Mouse (Mus musculus): ENCODE data around the gene Aip. TPM values are rescaled to one million over a fixed set of nuclear protein-coding genes. Genes with fewer than 3 reads are reported as not detected.

Gene Aip
- polyA plus RNA-seq, 1 experiment from 2014 or later = 35.8 TPM

GRCm38 (mm10) chr19:4088146-4088545 lies 37.5 kb downstream of the Aip start:
- Histone ChIP-seq H3K36me3 (replicated peaks) (no peaks in the 10 kb centered on the region), H3K9ac (no peak overlapping the region), H3K27ac (replicated peaks) (no peak overlapping the region), H3K4me1 (replicated peaks) (peaks cover 33% of the 10 kb centered on the region), H3K27me3 (peaks cover 33% of the 10 kb centered on the region), H3K9me3 (replicated peaks) (no peaks in the 10 kb centered on the region), H3K4me3 (replicated peaks) (no peak overlapping the region), H3K4me2 (no peak overlapping the region)
- no peak for ATAC-seq (ENCODE audit: insufficient read depth)
- 25% methylated on average over 5 of the region's 5 CpGs for WGBS (ENCODE audit: insufficient replicate concordance)

GRCm38 (mm10) chr19:4087090-4087489 lies 38.6 kb downstream of the Aip start:
- 68% methylated on average over 5 of the region's 5 CpGs for WGBS (ENCODE audit: insufficient replicate concordance)
- ATAC-seq (ENCODE audit: insufficient read depth) = no peak
- H3K4me2 ChIP-seq = no peak overlapping the region

GRCm38 (mm10) chr19:4086156-4086555 lies 39.5 kb downstream of the Aip start:
- ATAC-seq (ENCODE audit: insufficient read depth) = no peak
- 81% methylated on average over 15 of the region's 15 CpGs for WGBS (ENCODE audit: insufficient replicate concordance)
- peaks cover 35% of the 10 kb centered on the region for H3K27me3 ChIP-seq

More at GRCm38 (mm10) chr19:4087090-4087489, 38.6 kb downstream of the Aip start:
- H3K36me3 ChIP-seq (replicated peaks) = no peaks in the 10 kb centered on the region
- H3K27ac ChIP-seq (replicated peaks) = no peak overlapping the region
- H3K27me3 ChIP-seq = peaks cover 35% of the 10 kb centered on the region
- peaks cover 25% of the 10 kb centered on the region for H3K4me1 ChIP-seq (replicated peaks)
- H3K4me3 ChIP-seq (replicated peaks) = no peak overlapping the region
- no peaks in the 10 kb centered on the region for H3K9me3 ChIP-seq (replicated peaks)
- H3K9ac ChIP-seq = no peak overlapping the region

GRCm38 (mm10) chr19:4084984-4085383 lies 40.7 kb downstream of the Aip start:
- peaks cover 42% of the 10 kb centered on the region for H3K4me1 ChIP-seq (replicated peaks)
- H3K9ac ChIP-seq = no peak overlapping the region
- H3K4me3 ChIP-seq (replicated peaks) = no peak overlapping the region
- WGBS (ENCODE audit: insufficient replicate concordance) = 95% methylated on average over 1 of the region's 1 CpGs
- no peak overlapping the region for H3K27ac ChIP-seq (replicated peaks)
- 0 out of 2 replicates have a peak, but pooled peaks have one; percentile 23 for ATAC-seq (ENCODE audit: insufficient read depth)
- no peaks in the 10 kb centered on the region for H3K36me3 ChIP-seq (replicated peaks)
- no peak overlapping the region for H3K4me2 ChIP-seq
- H3K9me3 ChIP-seq (replicated peaks) = no peaks in the 10 kb centered on the region
- peaks cover 35% of the 10 kb centered on the region for H3K27me3 ChIP-seq

More at GRCm38 (mm10) chr19:4086156-4086555, 39.5 kb downstream of the Aip start:
- H3K4me3 ChIP-seq (replicated peaks) = no peak overlapping the region
- no peak overlapping the region for H3K4me2 ChIP-seq
- H3K27ac ChIP-seq (replicated peaks) = no peak overlapping the region
- no peaks in the 10 kb centered on the region for H3K9me3 ChIP-seq (replicated peaks)
- no peaks in the 10 kb centered on the region for H3K36me3 ChIP-seq (replicated peaks)
- H3K4me1 ChIP-seq (replicated peaks) = peaks cover 30% of the 10 kb centered on the region
- H3K9ac ChIP-seq = no peak overlapping the region

- WGBS (ENCODE audit: insufficient replicate concordance) = 40% methylated on average over 8 of the region's 8 CpGs
- Histone ChIP-seq H3K4me2 (no peak overlapping the region), H3K9me3 (replicated peaks) (no peaks in the 10 kb centered on the region), H3K9ac (no peak overlapping the region), H3K4me3 (replicated peaks) (no peak overlapping the region), H3K27ac (replicated peaks) (no peak overlapping the region), H3K27me3 (peaks cover 26% of the 10 kb centered on the region; the same call in 1 of the 2 replicates), H3K36me3 (replicated peaks) (no peaks in the 10 kb centered on the region), H3K4me1 (replicated peaks) (peaks cover 52% of the 10 kb centered on the region)
- ATAC-seq (ENCODE audit: insufficient read depth) = no peak
These were observed 41.8 kb downstream of the Aip start for GRCm38 (mm10) chr19:4083826-4084225.

GRCm38 (mm10) chr19:4083316-4083715 lies 42.3 kb downstream of the Aip start:
- H3K27me3 ChIP-seq = peaks cover 24% of the 10 kb centered on the region; the same call in 1 of the 2 replicates
- no peaks in the 10 kb centered on the region for H3K36me3 ChIP-seq (replicated peaks)
- no peaks in the 10 kb centered on the region for H3K9me3 ChIP-seq (replicated peaks)
- no peak overlapping the region for H3K4me3 ChIP-seq (replicated peaks)
- WGBS (ENCODE audit: insufficient replicate concordance) = 80% methylated on average over 7 of the region's 7 CpGs
- ATAC-seq (ENCODE audit: insufficient read depth) = no peak
- H3K27ac ChIP-seq (replicated peaks) = no peak overlapping the region
- peaks cover 50% of the 10 kb centered on the region for H3K4me1 ChIP-seq (replicated peaks)
- no peak overlapping the region for H3K9ac ChIP-seq
- H3K4me2 ChIP-seq = no peak overlapping the region

GRCm38 (mm10) chr19:4082219-4082965 lies 43.3 kb downstream of the Aip start:
- ATAC-seq (ENCODE audit: insufficient read depth) = no peak

GRCm38 (mm10) chr19:4081394-4081793 lies 44.3 kb downstream of the Aip start, which contains the start of gene Cabp2:
Cabp2 (plus strand) TSS chr19:4081578.
- Histone ChIP-seq H3K4me2 (peak within 1 kb of the TSS; percentile 55), H3K36me3 (replicated peaks) (no peaks in the 10 kb centered on the region), H3K4me1 (replicated peaks) (peaks cover 55% of the 10 kb centered on the region), H3K9ac (peak within 1 kb of the TSS; percentile 44; the same call in 1 of the 2 replicates), H3K27me3 (peaks cover 19% of the 10 kb centered on the region; the same call in 1 of the 2 replicates), H3K27ac (replicated peaks) (peak within 1 kb of the TSS; percentile 83), H3K4me3 (replicated peaks) (0 out of 2 replicates have a peak within 1 kb of the TSS, but pooled peaks have one; percentile 12), H3K9me3 (replicated peaks) (no peaks in the 10 kb centered on the region)
- ATAC-seq (ENCODE audit: insufficient read depth) = no peak
- WGBS (ENCODE audit: insufficient replicate concordance) = 46% methylated on average over 3 of the region's 3 CpGs

More at GRCm38 (mm10) chr19:4082219-4082965, 43.3 kb downstream of the Aip start:
- Histone ChIP-seq H3K9me3 (replicated peaks) (no peaks in the 10 kb centered on the region), H3K27ac (replicated peaks) (no peak overlapping the region), H3K4me1 (replicated peaks) (peaks cover 55% of the 10 kb centered on the region), H3K36me3 (replicated peaks) (no peaks in the 10 kb centered on the region), H3K9ac (no peak overlapping the region), H3K27me3 (peaks cover 24% of the 10 kb centered on the region; the same call in 1 of the 2 replicates), H3K4me2 (no peak overlapping the region), H3K4me3 (replicated peaks) (no peak overlapping the region)
- 72% methylated on average over 11 of the region's 11 CpGs for WGBS (ENCODE audit: insufficient replicate concordance)

- Histone ChIP-seq H3K27ac (replicated peaks) (peak overlapping the region; percentile 83), H3K4me2 (peak overlapping the region; percentile 55), H3K9me3 (replicated peaks) (no peaks in the 10 kb centered on the region), H3K36me3 (replicated peaks) (no peaks in the 10 kb centered on the region), H3K9ac (peak overlapping the region; percentile 44; the same call in 1 of the 2 replicates), H3K4me3 (replicated peaks) (0 out of 2 replicates have a peak overlapping the region, but pooled peaks have one; percentile 12), H3K27me3 (peaks cover 12% of the 10 kb centered on the region; the same call in 1 of the 2 replicates), H3K4me1 (replicated peaks) (peaks cover 55% of the 10 kb centered on the region)
- WGBS (ENCODE audit: insufficient replicate concordance) = 36% methylated on average over 8 of the region's 8 CpGs
- ATAC-seq (ENCODE audit: insufficient read depth) = peak; percentile 90
These were observed 45.1 kb downstream of the Aip start for GRCm38 (mm10) chr19:4080511-4081009.

- no peak overlapping the region for H3K4me3 ChIP-seq (replicated peaks)
- no peaks in the 10 kb centered on the region for H3K9me3 ChIP-seq (replicated peaks)
- 47% methylated on average over 1 of the region's 1 CpGs for WGBS (ENCODE audit: insufficient replicate concordance)
- H3K4me1 ChIP-seq (replicated peaks) = peaks cover 49% of the 10 kb centered on the region
- H3K27me3 ChIP-seq = peaks cover 12% of the 10 kb centered on the region; the same call in 1 of the 2 replicates
- no peak overlapping the region for H3K4me2 ChIP-seq
- H3K9ac ChIP-seq = no peak overlapping the region
- H3K36me3 ChIP-seq (replicated peaks) = no peaks in the 10 kb centered on the region
- H3K27ac ChIP-seq (replicated peaks) = peak overlapping the region; percentile 12; the same call in 1 of the 2 replicates
- ATAC-seq (ENCODE audit: insufficient read depth) = no peak
These were observed 46.1 kb downstream of the Aip start for GRCm38 (mm10) chr19:4079594-4079993.

GRCm38 (mm10) chr19:4075531-4075930 lies 50.1 kb downstream of the Aip start:
- no peak overlapping the region for H3K4me2 ChIP-seq
- H3K4me1 ChIP-seq (replicated peaks) = peaks cover 39% of the 10 kb centered on the region
- no peak overlapping the region for H3K27ac ChIP-seq (replicated peaks)
- WGBS (ENCODE audit: insufficient replicate concordance) = 66% methylated on average over 1 of the region's 1 CpGs
- no peak for ATAC-seq (ENCODE audit: insufficient read depth)
- H3K36me3 ChIP-seq (replicated peaks) = no peaks in the 10 kb centered on the region
- H3K9ac ChIP-seq = no peak overlapping the region
- H3K27me3 ChIP-seq = no peaks in the 10 kb centered on the region
- H3K4me3 ChIP-seq (replicated peaks) = no peak overlapping the region
- no peaks in the 10 kb centered on the region for H3K9me3 ChIP-seq (replicated peaks)

Measured in liver, embryonic 15.5 days (tissue).